Mouse (Mus musculus) ES-Bruce4 (cell line): ENCODE measurements around the gene Plb1. TPM values are rescaled to one million over a fixed set of nuclear protein-coding genes. Genes with fewer than 3 reads are reported as not detected.

Experiments used
- H3K27ac ChIP-seq: 2 replicates; pipeline ENCODE4 v1.5.1; 2012; ENCODE audit warnings: low read length, inconsistent platforms; ENCODE audit not compliant: insufficient read depth
- H3K27me3 ChIP-seq: 2 replicates; pipeline ENCODE4 v1.6.1; 2012; ENCODE audit warnings: mild to moderate bottlenecking, low read length, inconsistent platforms; ENCODE audit not compliant: control insufficient read depth, poor library complexity, insufficient read depth, severe bottlenecking
- H3K36me3 ChIP-seq: 2 replicates; pipeline ENCODE4 v1.6.1; 2012; ENCODE audit warnings: inconsistent platforms, mild to moderate bottlenecking, low read length, moderate library complexity; ENCODE audit not compliant: control insufficient read depth, poor library complexity, insufficient read depth, severe bottlenecking
- H3K4me1 ChIP-seq: one replicate; pipeline ENCODE4 v1.8.1; 2011; ENCODE audit warnings: low read length; ENCODE audit not compliant: control insufficient read depth, insufficient read depth
- H3K4me3 ChIP-seq: 2 replicates; pipeline ENCODE4 v1.5.1; 2011; ENCODE audit warnings: low read depth, mild to moderate bottlenecking, low read length
- H3K9ac ChIP-seq: 2 replicates; pipeline ENCODE4 v1.6.1; 2012; ENCODE audit warnings: low read depth, mild to moderate bottlenecking, inconsistent platforms; ENCODE audit not compliant: poor library complexity, severe bottlenecking
- H3K9me3 ChIP-seq: replicated peaks from 2 replicates; pipeline ENCODE4 v1.6.1; 2012; ENCODE audit warnings: mild to moderate bottlenecking, low read length, inconsistent platforms; ENCODE audit not compliant: control insufficient read depth, poor library complexity, insufficient read depth, severe bottlenecking
- CTCF ChIP-seq: IDR thresholded peaks from one replicate; pipeline ENCODE4 v1.8.1; 2011; ENCODE audit warnings: low read depth, low read length
- EP300 ChIP-seq: IDR thresholded peaks from 2 replicates; pipeline ENCODE4 v1.6.1; 2011; ENCODE audit warnings: low read depth, low read length; ENCODE audit not compliant: insufficient read depth
- POLR2A ChIP-seq: IDR thresholded peaks from one replicate; pipeline ENCODE4 v1.8.1; 2011; ENCODE audit warnings: low read length; ENCODE audit not compliant: insufficient read depth
- polyA plus RNA-seq: library from polyadenylated mRNA; stranded (reverse); fragments of >200 nt; gene quantifications from 2 replicates; pipeline ENCODE4 v1.2.4, GENCODE M21; 2011; ENCODE audit warnings: low read depth; ENCODE audit not compliant: missing spikeins, insufficient read depth, insufficient read length

The Plb1 gene
- polyA plus RNA-seq = not detected in 2 replicates

GRCm38 (mm10) chr5:32232474-32232873 is at the start of gene Plb1:
Gene Plb1 (plus strand): TSS chr5:32232708.
- Histone ChIP-seq H3K9me3 (peaks cover 7% of the 10 kb centered on the region), H3K27ac (no peak within 1 kb of the TSS), H3K4me3 (no peak within 1 kb of the TSS), H3K4me1 (no peaks in the 10 kb centered on the region), H3K36me3 (no peaks in the 10 kb centered on the region), H3K27me3 (no peaks in the 10 kb centered on the region), H3K9ac (no peak within 1 kb of the TSS)
- no peak for TF ChIP-seq CTCF
- TF ChIP-seq EP300 = no peak
- no peak for TF ChIP-seq POLR2A

GRCm38 (mm10) chr5:32182885-32183629 is 49.5 kb upstream of the Plb1 start:
- H3K4me3 ChIP-seq = no peak overlapping the region

GRCm38 (mm10) chr5:32187717-32188116 is 44.8 kb upstream of the Plb1 start:
- no peaks in the 10 kb centered on the region for H3K9me3 ChIP-seq
- H3K27ac ChIP-seq = no peak overlapping the region
- H3K4me1 ChIP-seq = peaks cover 6% of the 10 kb centered on the region
- no peak overlapping the region for H3K4me3 ChIP-seq
- no peaks in the 10 kb centered on the region for H3K27me3 ChIP-seq
- H3K9ac ChIP-seq = no peak overlapping the region
- no peak for TF ChIP-seq EP300
- no peak for TF ChIP-seq CTCF
- TF ChIP-seq POLR2A = no peak
- no peaks in the 10 kb centered on the region for H3K36me3 ChIP-seq

More at GRCm38 (mm10) chr5:32182885-32183629, 49.5 kb upstream of the Plb1 start:
- Histone ChIP-seq H3K36me3 (no peaks in the 10 kb centered on the region), H3K27ac (peak overlapping the region; percentile 7; the same call in 1 of the 2 replicates), H3K27me3 (no peaks in the 10 kb centered on the region), H3K9ac (no peak overlapping the region), H3K9me3 (no peaks in the 10 kb centered on the region), H3K4me1 (peaks cover 6% of the 10 kb centered on the region)
- no peak for TF ChIP-seq POLR2A
- TF ChIP-seq EP300 = 0 out of 2 replicates have a peak, but pooled peaks have one; percentile 32
- TF ChIP-seq CTCF = no peak

- no peak overlapping the region for H3K27ac ChIP-seq
- H3K36me3 ChIP-seq = no peaks in the 10 kb centered on the region
- no peak overlapping the region for H3K9ac ChIP-seq
- no peak overlapping the region for H3K4me3 ChIP-seq
- H3K27me3 ChIP-seq = no peaks in the 10 kb centered on the region
- TF ChIP-seq POLR2A = no peak
- H3K9me3 ChIP-seq = no peaks in the 10 kb centered on the region
- H3K4me1 ChIP-seq = no peaks in the 10 kb centered on the region
These were observed 41.2 kb upstream of the Plb1 start for GRCm38 (mm10) chr5:32191259-32191658.

- H3K9me3 ChIP-seq = no peaks in the 10 kb centered on the region
- H3K4me1 ChIP-seq = no peaks in the 10 kb centered on the region
- H3K36me3 ChIP-seq = no peaks in the 10 kb centered on the region
- no peak overlapping the region for H3K27ac ChIP-seq
- TF ChIP-seq EP300 (no peak), CTCF (no peak), POLR2A (no peak)
- no peak overlapping the region for H3K9ac ChIP-seq
- no peak overlapping the region for H3K4me3 ChIP-seq
- H3K27me3 ChIP-seq = no peaks in the 10 kb centered on the region
These were observed 40.3 kb upstream of the Plb1 start for GRCm38 (mm10) chr5:32192016-32192845.

- Histone ChIP-seq H3K4me1 (no peaks in the 10 kb centered on the region), H3K36me3 (no peaks in the 10 kb centered on the region), H3K4me3 (no peak overlapping the region), H3K9me3 (no peaks in the 10 kb centered on the region), H3K27ac (no peak overlapping the region), H3K9ac (no peak overlapping the region), H3K27me3 (no peaks in the 10 kb centered on the region)
- TF ChIP-seq POLR2A (no peak), EP300 (no peak)
These were observed 38.3 kb upstream of the Plb1 start for GRCm38 (mm10) chr5:32194236-32194635.
